Mouse (Mus musculus): ENCODE data around the gene Pcgf6. TPM values are rescaled to one million over a fixed set of nuclear protein-coding genes. Genes with fewer than 3 reads are reported as not detected.

Pcgf6 gene
- polyA plus RNA-seq, 1 experiment from 2014 or later: 17.8 TPM

GRCm38 (mm10) chr19:47049840-47050239, 866 bp downstream of the Pcgf6 start:
- no peak for ATAC-seq (ENCODE audit: insufficient number of reproducible peaks, low FRiP score, low TSS enrichment, low read depth)
- Histone ChIP-seq H3K27me3 (no peaks in the 10 kb centered on the region), H3K9me3 (replicated peaks) (no peaks in the 10 kb centered on the region), H3K4me2 (replicated peaks) (peak overlapping the region; percentile 62), H3K4me3 (replicated peaks) (peak overlapping the region; percentile 82), H3K9ac (peak overlapping the region; percentile 89), H3K27ac (replicated peaks) (no peak overlapping the region), H3K36me3 (peaks cover 17% of the 10 kb centered on the region; the same call in 1 of the 2 replicates), H3K4me1 (peaks cover 12% of the 10 kb centered on the region)
- 7% methylated on average over 7 of the region's 7 CpGs for WGBS

GRCm38 (mm10) chr19:47049061-47049460, 1.6 kb downstream of the Pcgf6 start:
- 0 out of 2 replicates have a peak overlapping the region, but pooled peaks have one; percentile 82 for H3K4me3 ChIP-seq (replicated peaks)
- no peak for ATAC-seq (ENCODE audit: insufficient number of reproducible peaks, low FRiP score, low TSS enrichment, low read depth)
- H3K27ac ChIP-seq (replicated peaks): no peak overlapping the region
- H3K27me3 ChIP-seq: no peaks in the 10 kb centered on the region
- H3K4me2 ChIP-seq (replicated peaks): peak overlapping the region; percentile 62; the same call in 1 of the 2 replicates
- H3K9ac ChIP-seq: no peak overlapping the region
- WGBS: 60% methylated on average over 4 of the region's 4 CpGs
- H3K36me3 ChIP-seq: peaks cover 17% of the 10 kb centered on the region; the same call in 1 of the 2 replicates
- H3K4me1 ChIP-seq: peaks cover 12% of the 10 kb centered on the region
- no peaks in the 10 kb centered on the region for H3K9me3 ChIP-seq (replicated peaks)

GRCm38 (mm10) chr19:47047236-47047833, 3.4 kb downstream of the Pcgf6 start:
- no peak overlapping the region for H3K9ac ChIP-seq
- H3K4me2 ChIP-seq (replicated peaks): no peak overlapping the region
- no peak overlapping the region for H3K27ac ChIP-seq (replicated peaks)
- H3K4me1 ChIP-seq: peaks cover 12% of the 10 kb centered on the region
- 78% methylated on average over 13 of the region's 13 CpGs for WGBS
- H3K4me3 ChIP-seq (replicated peaks): no peak overlapping the region
- H3K36me3 ChIP-seq: peaks cover 20% of the 10 kb centered on the region; the same call in 1 of the 2 replicates
- no peak for ATAC-seq (ENCODE audit: insufficient number of reproducible peaks, low FRiP score, low TSS enrichment, low read depth)
- H3K9me3 ChIP-seq (replicated peaks): no peaks in the 10 kb centered on the region
- no peaks in the 10 kb centered on the region for H3K27me3 ChIP-seq

GRCm38 (mm10) chr19:47046343-47046742, 4.4 kb downstream of the Pcgf6 start:
- H3K4me3 ChIP-seq (replicated peaks): no peak overlapping the region
- H3K4me1 ChIP-seq: peaks cover 12% of the 10 kb centered on the region
- no peaks in the 10 kb centered on the region for H3K9me3 ChIP-seq (replicated peaks)
- no peak overlapping the region for H3K4me2 ChIP-seq (replicated peaks)
- no peak overlapping the region for H3K9ac ChIP-seq
- H3K27ac ChIP-seq (replicated peaks): no peak overlapping the region
- H3K27me3 ChIP-seq: no peaks in the 10 kb centered on the region
- peaks cover 20% of the 10 kb centered on the region; the same call in 1 of the 2 replicates for H3K36me3 ChIP-seq
- WGBS: 92% methylated on average over 1 of the region's 1 CpGs
- ATAC-seq (ENCODE audit: insufficient number of reproducible peaks, low FRiP score, low TSS enrichment, low read depth): no peak

GRCm38 (mm10) chr19:47043608-47044007, 7.1 kb downstream of the Pcgf6 start:
- no peaks in the 10 kb centered on the region for H3K9me3 ChIP-seq (replicated peaks)
- H3K4me1 ChIP-seq: no peaks in the 10 kb centered on the region
- H3K4me3 ChIP-seq (replicated peaks): no peak overlapping the region
- H3K9ac ChIP-seq: no peak overlapping the region
- H3K27me3 ChIP-seq: no peaks in the 10 kb centered on the region
- H3K36me3 ChIP-seq: peaks cover 38% of the 10 kb centered on the region
- no peak overlapping the region for H3K4me2 ChIP-seq (replicated peaks)
- H3K27ac ChIP-seq (replicated peaks): no peak overlapping the region
- no peak for ATAC-seq (ENCODE audit: insufficient number of reproducible peaks, low FRiP score, low TSS enrichment, low read depth)
- 89% methylated on average over 3 of the region's 3 CpGs for WGBS

- no peak overlapping the region for H3K4me2 ChIP-seq (replicated peaks)
- H3K27me3 ChIP-seq: no peaks in the 10 kb centered on the region
- H3K9ac ChIP-seq: no peak overlapping the region
- no peaks in the 10 kb centered on the region for H3K4me1 ChIP-seq
- no peak overlapping the region for H3K27ac ChIP-seq (replicated peaks)
- peaks cover 44% of the 10 kb centered on the region for H3K36me3 ChIP-seq
- no peak for ATAC-seq (ENCODE audit: insufficient number of reproducible peaks, low FRiP score, low TSS enrichment, low read depth)
- no peaks in the 10 kb centered on the region for H3K9me3 ChIP-seq (replicated peaks)
- 92% methylated on average over 3 of the region's 3 CpGs for WGBS
- no peak overlapping the region for H3K4me3 ChIP-seq (replicated peaks)
Measured at GRCm38 (mm10) chr19:47040720-47041473, 9.8 kb downstream of the Pcgf6 start.

- Histone ChIP-seq H3K4me2 (replicated peaks) (no peak overlapping the region), H3K27ac (replicated peaks) (no peak overlapping the region), H3K36me3 (peaks cover 63% of the 10 kb centered on the region), H3K4me3 (replicated peaks) (no peak overlapping the region), H3K9ac (no peak overlapping the region), H3K27me3 (no peaks in the 10 kb centered on the region), H3K9me3 (replicated peaks) (no peaks in the 10 kb centered on the region), H3K4me1 (no peaks in the 10 kb centered on the region)
- WGBS: 82% methylated on average over 3 of the region's 3 CpGs
- ATAC-seq (ENCODE audit: insufficient number of reproducible peaks, low FRiP score, low TSS enrichment, low read depth): no peak
Measured at GRCm38 (mm10) chr19:47036596-47036995, 14.1 kb downstream of the Pcgf6 start.

- Histone ChIP-seq H3K4me3 (replicated peaks) (no peak overlapping the region), H3K4me1 (no peaks in the 10 kb centered on the region), H3K36me3 (peaks cover 55% of the 10 kb centered on the region), H3K9ac (no peak overlapping the region), H3K9me3 (replicated peaks) (no peaks in the 10 kb centered on the region), H3K27ac (replicated peaks) (no peak overlapping the region), H3K4me2 (replicated peaks) (no peak overlapping the region), H3K27me3 (no peaks in the 10 kb centered on the region)
- 91% methylated on average over 4 of the region's 4 CpGs for WGBS
- ATAC-seq (ENCODE audit: insufficient number of reproducible peaks, low FRiP score, low TSS enrichment, low read depth): no peak
Measured at GRCm38 (mm10) chr19:47034916-47035315, 15.8 kb downstream of the Pcgf6 start.

GRCm38 (mm10) chr19:47031770-47032169, 18.9 kb downstream of the Pcgf6 start:
- H3K36me3 ChIP-seq: peaks cover 31% of the 10 kb centered on the region
- no peak overlapping the region for H3K27ac ChIP-seq (replicated peaks)
- WGBS: 78% methylated on average over 6 of the region's 6 CpGs
- no peak overlapping the region for H3K4me2 ChIP-seq (replicated peaks)
- H3K9ac ChIP-seq: no peak overlapping the region
- no peak for ATAC-seq (ENCODE audit: insufficient number of reproducible peaks, low FRiP score, low TSS enrichment, low read depth)
- no peak overlapping the region for H3K4me3 ChIP-seq (replicated peaks)
- no peaks in the 10 kb centered on the region for H3K4me1 ChIP-seq
- no peaks in the 10 kb centered on the region for H3K9me3 ChIP-seq (replicated peaks)
- no peaks in the 10 kb centered on the region for H3K27me3 ChIP-seq

GRCm38 (mm10) chr19:47029796-47030195, 20.9 kb downstream of the Pcgf6 start:
- Histone ChIP-seq H3K9me3 (replicated peaks) (no peaks in the 10 kb centered on the region), H3K4me1 (no peaks in the 10 kb centered on the region), H3K27ac (replicated peaks) (no peak overlapping the region), H3K4me2 (replicated peaks) (no peak overlapping the region), H3K36me3 (peaks cover 20% of the 10 kb centered on the region), H3K27me3 (no peaks in the 10 kb centered on the region), H3K9ac (no peak overlapping the region), H3K4me3 (replicated peaks) (no peak overlapping the region)
- no peak for ATAC-seq (ENCODE audit: insufficient number of reproducible peaks, low FRiP score, low TSS enrichment, low read depth)
- 77% methylated on average over 9 of the region's 9 CpGs for WGBS

- no peaks in the 10 kb centered on the region for H3K9me3 ChIP-seq (replicated peaks)
- no peak overlapping the region for H3K9ac ChIP-seq
- H3K27ac ChIP-seq (replicated peaks): no peak overlapping the region
- no peaks in the 10 kb centered on the region for H3K4me1 ChIP-seq
- no peaks in the 10 kb centered on the region for H3K36me3 ChIP-seq
- no peak overlapping the region for H3K4me3 ChIP-seq (replicated peaks)
- no peak overlapping the region for H3K4me2 ChIP-seq (replicated peaks)
- WGBS: 83% methylated on average over 4 of the region's 4 CpGs
- H3K27me3 ChIP-seq: no peaks in the 10 kb centered on the region
- no peak for ATAC-seq (ENCODE audit: insufficient number of reproducible peaks, low FRiP score, low TSS enrichment, low read depth)
Measured at GRCm38 (mm10) chr19:47026513-47026912, 24.2 kb downstream of the Pcgf6 start.
